Mouse (Mus musculus) embryonic fibroblast, embryonic 13.5 days (primary cell): Measurements from ENCODE around the gene Tlx3. TPM values are rescaled to one million over a fixed set of nuclear protein-coding genes. Genes with fewer than 3 reads are reported as not detected.

Source experiments
- H3K27ac ChIP-seq: 2 replicates; pipeline ENCODE4 v1.5.1; 2012; ENCODE audit warnings: low read length, control low read depth, inconsistent platforms; ENCODE audit not compliant: insufficient read depth
- H3K4me1 ChIP-seq: 2 replicates; pipeline ENCODE4 v1.6.1; 2011; ENCODE audit warnings: low read length; ENCODE audit not compliant: control insufficient read depth, insufficient read depth
- H3K4me3 ChIP-seq: 2 replicates; pipeline ENCODE4 v1.5.1; 2011; ENCODE audit warnings: mild to moderate bottlenecking, control low read depth, low read length; ENCODE audit not compliant: insufficient read depth
- CTCF ChIP-seq: IDR thresholded peaks from 2 replicates; pipeline ENCODE4 v1.5.1; 2011; ENCODE audit warnings: mild to moderate bottlenecking, control low read depth, low read length, moderate library complexity, borderline replicate concordance; ENCODE audit not compliant: insufficient read depth
- POLR2A ChIP-seq: IDR thresholded peaks from 2 replicates; pipeline ENCODE4 v1.6.1; 2011; ENCODE audit warnings: low read depth, mild to moderate bottlenecking, control low read depth, low read length, moderate library complexity
- polyA plus RNA-seq: library from polyadenylated mRNA; stranded (reverse); fragments of >200 nt; gene quantifications from 2 replicates; pipeline ENCODE4 v1.2.4, GENCODE M21; 2011; ENCODE audit warnings: low read depth; ENCODE audit not compliant: missing spikeins, insufficient read length

The Tlx3 gene
- not detected in 2 replicates for polyA plus RNA-seq

- Histone ChIP-seq H3K27ac (no peak within 1 kb of the TSS), H3K4me3 (no peak within 1 kb of the TSS), H3K4me1 (no peaks in the 10 kb centered on the region)
- TF ChIP-seq POLR2A, result no peak
- no peak for TF ChIP-seq CTCF
Measured at GRCm38 (mm10) chr11:33203383-33204328, at the start of gene Tlx3. TSS of gene Tlx3 (minus strand) at chr11:33203589.

- H3K4me1 ChIP-seq, result no peaks in the 10 kb centered on the region
- no peak overlapping the region for H3K4me3 ChIP-seq
- TF ChIP-seq POLR2A, result no peak
- no peak for TF ChIP-seq CTCF
- H3K27ac ChIP-seq, result no peak overlapping the region
Measured at GRCm38 (mm10) chr11:33240295-33240694, 36.9 kb upstream of the Tlx3 start.

GRCm38 (mm10) chr11:33234134-33234533 is 30.7 kb upstream of the Tlx3 start:
- Histone ChIP-seq H3K27ac (no peak overlapping the region), H3K4me1 (no peaks in the 10 kb centered on the region), H3K4me3 (no peak overlapping the region)
- TF ChIP-seq CTCF, result no peak
- no peak for TF ChIP-seq POLR2A

GRCm38 (mm10) chr11:33232056-33232455 is 28.7 kb upstream of the Tlx3 start:
- TF ChIP-seq POLR2A (no peak), CTCF (no peak)
- no peak overlapping the region for H3K27ac ChIP-seq
- H3K4me1 ChIP-seq, result no peaks in the 10 kb centered on the region
- H3K4me3 ChIP-seq, result no peak overlapping the region

GRCm38 (mm10) chr11:33228186-33228585 is 24.8 kb upstream of the Tlx3 start:
- TF ChIP-seq CTCF, result no peak
- no peak for TF ChIP-seq POLR2A
- Histone ChIP-seq H3K4me3 (no peak overlapping the region), H3K27ac (no peak overlapping the region), H3K4me1 (no peaks in the 10 kb centered on the region)

GRCm38 (mm10) chr11:33226516-33226915 is 23.1 kb upstream of the Tlx3 start:
- H3K27ac ChIP-seq, result no peak overlapping the region
- H3K4me1 ChIP-seq, result no peaks in the 10 kb centered on the region
- no peak overlapping the region for H3K4me3 ChIP-seq
- TF ChIP-seq POLR2A (no peak), CTCF (no peak)

- TF ChIP-seq POLR2A, result no peak
- no peak for TF ChIP-seq CTCF
- Histone ChIP-seq H3K4me1 (peaks cover 3% of the 10 kb centered on the region; the same call in 1 of the 2 replicates), H3K27ac (no peak overlapping the region), H3K4me3 (no peak overlapping the region)
Measured at GRCm38 (mm10) chr11:33221566-33222365, 18.4 kb upstream of the Tlx3 start.

- TF ChIP-seq POLR2A, result no peak
- no peak for TF ChIP-seq CTCF
- H3K4me3 ChIP-seq, result no peak overlapping the region
- peaks cover 3% of the 10 kb centered on the region; the same call in 1 of the 2 replicates for H3K4me1 ChIP-seq
- no peak overlapping the region for H3K27ac ChIP-seq
Measured at GRCm38 (mm10) chr11:33220763-33221162, 17.4 kb upstream of the Tlx3 start.

GRCm38 (mm10) chr11:33217384-33218079 is 14.1 kb upstream of the Tlx3 start:
- Histone ChIP-seq H3K4me1 (peaks cover 3% of the 10 kb centered on the region; the same call in 1 of the 2 replicates), H3K27ac (no peak overlapping the region), H3K4me3 (no peak overlapping the region)
- TF ChIP-seq CTCF (no peak), POLR2A (no peak)

- no peak for TF ChIP-seq CTCF
- TF ChIP-seq POLR2A, result no peak
- Histone ChIP-seq H3K4me1 (no peaks in the 10 kb centered on the region), H3K27ac (no peak overlapping the region), H3K4me3 (no peak overlapping the region)
Measured at GRCm38 (mm10) chr11:33207411-33207810, 4.0 kb upstream of the Tlx3 start.
